20 mouse cellular contexts compared by ENCODE assay signal in the genomic region with DNA sequence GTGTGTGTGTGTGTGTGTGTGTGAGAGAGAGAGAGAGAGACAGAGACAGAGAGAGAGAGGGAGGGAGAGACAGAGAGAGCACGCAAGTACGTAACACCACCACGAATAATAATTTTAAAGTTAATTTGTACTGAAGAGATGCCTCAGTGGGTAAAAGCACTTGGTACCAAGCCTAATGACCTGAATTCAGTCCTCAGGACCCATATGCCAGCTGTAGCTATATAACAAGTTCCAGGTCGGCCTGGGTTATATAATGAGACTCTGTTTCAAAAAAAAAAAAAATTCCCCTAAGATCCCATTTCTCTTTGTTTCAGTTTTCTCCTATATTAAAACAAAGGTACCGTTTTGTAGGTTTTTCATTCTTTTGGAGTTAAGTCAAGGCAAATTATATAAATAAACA. TPM values are rescaled to one million over a fixed set of nuclear protein-coding genes. Genes with fewer than 3 reads are reported as not detected.
DNase-seq lines count a peak whose midpoint lies in the region; TF ChIP-seq lines count a peak whose summit lies in the region.
"Had no signal": no experiment of that assay in that cellular context is flagged by ENCODE, and none has a peak within 500 bp of the region (broad histone marks: within the 10 kb centered on the region; RNA-seq: fewer than 3 reads in every experiment).

No protein-coding gene starts in this region.

- no peak for TF ChIP-seq CTCF in bone marrow macrophage, adult 2 months (IDR thresholded peaks at IDR 0.05; ENCODE audit: low read depth, low read length)
- no peak for TF ChIP-seq CTCF in embryonic fibroblast, embryonic 13.5 days (IDR thresholded peaks at IDR 0.05; ENCODE audit: borderline replicate concordance, insufficient read depth, low read length)

- intact Hi-C loops in heart, postnatal 36 days (cut with DNase I), result no loop called here

- no peak overlapping the region for H3K4me3 ChIP-seq in bone marrow macrophage, adult 2 months (ENCODE audit: insufficient read depth, low read length)
- H3K4me3 ChIP-seq in embryonic fibroblast, embryonic 13.5 days (ENCODE audit: insufficient read depth, low read length), result no peak overlapping the region
- H3K4me3 ChIP-seq: embryonic facial prominence, embryonic 10.5 days; embryonic facial prominence, embryonic 12.5 days; erythroblast, embryonic 14.5 days; forebrain, embryonic 10.5 days; forebrain, embryonic 12.5 days had no signal

- peaks cover 45% of the 10 kb centered on the region for H3K4me1 ChIP-seq in bone marrow macrophage, adult 2 months (ENCODE audit: control insufficient read depth, insufficient read depth, low read length)
- no peaks in the 10 kb centered on the region; the same call in 1 of the 2 replicates for H3K4me1 ChIP-seq in embryonic fibroblast, embryonic 13.5 days (ENCODE audit: control insufficient read depth, insufficient read depth, low read length)
- H3K4me1 ChIP-seq: embryonic facial prominence, embryonic 10.5 days; forebrain, embryonic 10.5 days; forebrain, embryonic 12.5 days had no signal

- 0 out of 2 replicates have a peak overlapping the region, but pooled peaks have one; percentile 12 for H3K27ac ChIP-seq in bone marrow macrophage, adult 2 months (ENCODE audit: insufficient read depth, low read depth, low read length)
- peak overlapping the region; percentile 19; the same call in 1 of the 2 replicates for H3K27ac ChIP-seq in embryonic fibroblast, embryonic 13.5 days (ENCODE audit: insufficient read depth, low read length)
- H3K27ac ChIP-seq: embryonic facial prominence, embryonic 10.5 days; embryonic facial prominence, embryonic 12.5 days; forebrain, embryonic 10.5 days; forebrain, embryonic 12.5 days had no signal

- peak; percentile 56 for DNase-seq in cerebellum, adult 9-10 months
- DNase-seq in cerebellum, adult 18-20 months, result no peak
- DNase-seq in heart, adult 11 months, result peak; percentile 6
- no peak for DNase-seq in heart, postnatal 36 days
- DNase-seq in embryo, embryonic 11 days, result no peak
- DNase-seq: adrenal gland, adult 8-10 months; adrenal gland, postnatal 14 days; adrenal gland, postnatal 36 days; B cell, adult 2 months; cerebellum, adult 11-12 months; cerebellum, adult 8-10 months; cerebellum, postnatal 14 days; cerebellum, postnatal 36 days had no signal

- no peak for TF ChIP-seq POLR2A in bone marrow macrophage, adult 2 months (IDR thresholded peaks at IDR 0.05; ENCODE audit: borderline replicate concordance, low read depth, low read length)
- TF ChIP-seq POLR2A in embryonic fibroblast, embryonic 13.5 days (IDR thresholded peaks at IDR 0.05; ENCODE audit: low read depth, low read length), result no peak

RNA-seq across cellular contexts. Expression of gene Katnbl1, which starts 11.8 kb away (rescaled TPM):
- total RNA-seq in heart, postnatal 36 days (2021), result 1 to 10 TPM; 4.4 to 5.0 TPM
- 21.9 and 25.2 TPM in 2 replicates for polyA plus RNA-seq in bone marrow macrophage, adult 2 months (2012; ENCODE audit: insufficient read depth, insufficient read length, missing spikeins)
- 24.9 and 26.1 TPM in 2 replicates for polyA plus RNA-seq in embryonic fibroblast, embryonic 13.5 days (2011; ENCODE audit: insufficient read length, low read depth, missing spikeins)

RNA-seq across cellular contexts. Expression of gene Emc4, which starts 23.0 kb away (rescaled TPM):
- 10 to 100 TPM; 61.7 to 64.6 TPM for total RNA-seq in heart, postnatal 36 days (2021)
- 49.9 and 58.9 TPM in 2 replicates for polyA plus RNA-seq in bone marrow macrophage, adult 2 months (2012; ENCODE audit: insufficient read depth, insufficient read length, missing spikeins)
- polyA plus RNA-seq in embryonic fibroblast, embryonic 13.5 days (2011; ENCODE audit: insufficient read length, low read depth, missing spikeins), result 65.8 and 71.9 TPM in 2 replicates

Comparison
In these comparisons a context has a peak if more than half of its experiments do, and no peak if none do; other contexts are left out.
1. DNase-seq: peak in cerebellum, adult 9-10 months (single experiment) and heart, adult 11 months (single experiment); none in cerebellum, adult 18-20 months (0 of 2), heart, postnatal 36 days (0 of 2) and embryo, embryonic 11 days (single experiment).